Mouse (Mus musculus): ENCODE results near the gene Abhd8.
"Not testable (repeated sequence)": the region's sequence is repeated elsewhere in the genome, so short reads cannot be mapped to it uniquely, and the experiment has no call there.

Gene Abhd8

DNA sequence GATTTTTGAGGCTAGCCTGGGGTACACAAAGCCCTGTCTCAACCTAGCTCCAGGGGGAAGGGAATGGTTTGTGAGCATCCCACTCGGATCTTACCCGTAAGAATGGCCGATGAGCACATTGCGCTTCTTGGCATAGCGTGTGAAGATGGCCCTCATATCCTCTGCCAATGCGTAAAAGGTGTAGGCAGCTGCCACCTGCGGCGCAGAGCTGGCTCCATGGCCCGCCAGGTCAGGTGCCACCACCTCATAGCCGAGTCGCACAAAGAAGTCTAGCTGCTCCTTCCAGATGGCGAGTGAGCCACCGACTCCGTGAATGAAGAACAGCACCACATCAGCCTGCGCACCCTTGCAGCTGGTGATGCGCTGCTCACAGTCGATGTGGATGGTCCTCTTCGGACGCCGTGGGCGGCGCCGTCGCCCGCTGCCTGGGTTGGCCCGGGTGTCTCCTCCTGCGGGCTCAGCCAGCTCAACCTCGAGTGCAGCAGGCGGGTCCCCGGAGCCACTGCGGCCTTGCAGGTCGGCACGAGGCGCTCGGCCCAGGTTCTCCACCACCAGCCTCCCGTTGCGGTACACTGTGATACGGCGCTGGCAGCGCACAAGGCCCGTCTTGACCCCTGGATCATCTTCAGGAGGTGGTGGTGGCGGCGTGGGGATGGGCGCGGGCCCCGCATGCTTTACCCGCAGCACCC, 2.2 kb downstream of the Abhd8 start:
- DNase-seq (ENCODE audit: low read depth, low spot score) = no peak

DNA sequence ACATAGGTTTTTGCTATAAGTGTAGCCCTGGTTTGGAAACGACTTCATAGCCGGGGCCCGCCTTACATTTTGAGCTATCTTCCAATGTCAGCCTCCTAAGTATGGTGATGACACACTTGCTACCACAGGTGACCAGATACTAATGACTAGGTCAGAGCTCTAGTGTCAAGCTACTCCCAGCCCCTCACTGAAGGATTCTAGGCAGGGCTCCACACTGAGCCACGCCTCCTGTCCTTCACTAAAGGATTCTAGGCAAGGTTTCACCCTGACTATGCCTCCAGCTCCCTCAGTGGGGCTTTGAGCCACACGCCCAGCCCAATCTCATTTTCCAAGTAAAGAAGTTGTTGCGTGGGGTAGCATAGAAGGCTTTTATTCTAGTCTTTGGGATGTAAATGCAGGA, 2.7 kb downstream of the Abhd8 start:
- no peak for DNase-seq (ENCODE audit: low read depth, low spot score)

DNA sequence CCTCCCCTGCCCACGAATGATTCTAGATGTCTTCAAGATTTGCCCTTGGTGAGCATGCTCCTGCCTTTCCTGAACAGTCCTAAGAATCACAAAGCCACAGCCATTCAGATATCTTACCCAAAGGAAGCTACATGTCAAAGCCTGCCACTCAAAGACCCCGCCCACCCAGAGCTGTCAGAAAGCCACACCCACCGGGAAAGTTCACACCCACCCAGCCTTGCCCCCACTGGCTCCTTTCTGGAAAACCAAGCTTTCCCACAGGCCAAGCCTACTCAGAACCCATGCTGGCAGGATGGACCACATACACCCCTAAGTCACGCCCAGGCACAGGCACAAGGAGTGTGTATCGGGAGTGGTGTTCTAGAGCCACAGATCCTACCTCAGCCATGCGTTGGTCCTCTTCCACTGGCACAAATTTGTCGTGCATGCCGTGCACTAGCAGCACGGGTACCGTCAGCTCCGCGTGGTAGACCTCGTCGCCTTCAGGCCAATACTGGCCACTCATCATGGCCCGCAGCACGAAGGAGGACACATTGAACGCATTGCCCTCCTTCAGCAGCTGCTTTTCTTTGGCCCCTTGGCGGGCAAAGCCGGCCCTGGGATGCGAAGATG, 5.7 kb downstream of the Abhd8 start:
- DNase-seq (ENCODE audit: low read depth, low spot score) = no peak

DNA sequence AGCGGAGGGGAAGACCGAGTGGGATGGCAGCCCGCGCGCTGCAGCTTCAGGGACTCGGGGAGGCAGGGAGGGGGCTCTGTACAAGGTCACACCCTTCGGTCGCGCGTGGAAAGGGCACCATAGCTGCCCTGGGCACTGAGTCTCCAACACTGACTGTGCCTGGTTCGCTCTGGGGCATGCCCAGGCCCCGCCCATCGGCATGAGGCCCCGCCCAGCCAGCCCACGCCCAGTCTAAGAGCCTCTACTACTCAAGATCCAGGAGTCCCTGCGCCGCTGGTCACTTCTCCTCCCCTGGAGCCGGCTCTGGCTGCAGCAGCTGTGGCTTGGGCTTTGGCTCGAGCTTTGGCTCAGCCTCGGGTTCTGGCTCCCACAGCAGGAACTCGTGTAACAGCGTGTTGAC, 6.5 kb downstream of the Abhd8 start:
- no peak for DNase-seq (ENCODE audit: low read depth, low spot score)

DNA sequence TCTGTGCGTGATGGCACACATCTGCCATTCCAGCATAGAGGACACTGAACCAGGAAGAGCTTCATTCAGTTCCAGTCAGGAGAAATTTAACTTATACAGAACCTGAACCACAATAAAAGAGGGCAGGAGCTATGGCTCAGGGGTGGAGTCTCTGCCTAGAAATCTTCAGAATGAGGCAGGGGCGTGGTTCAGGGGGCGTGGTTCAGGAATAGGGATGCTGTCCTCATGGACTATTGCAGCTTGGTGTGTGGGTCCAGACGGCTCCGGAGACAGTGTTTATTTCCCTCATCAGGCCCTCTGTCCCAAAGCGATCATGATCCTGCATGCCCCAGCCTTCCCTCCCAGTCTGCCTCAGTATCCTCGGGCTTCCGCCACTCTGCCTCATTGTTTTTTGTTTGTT, 8.8 kb downstream of the Abhd8 start:
- DNase-seq (ENCODE audit: low read depth, low spot score) = no peak

DNA sequence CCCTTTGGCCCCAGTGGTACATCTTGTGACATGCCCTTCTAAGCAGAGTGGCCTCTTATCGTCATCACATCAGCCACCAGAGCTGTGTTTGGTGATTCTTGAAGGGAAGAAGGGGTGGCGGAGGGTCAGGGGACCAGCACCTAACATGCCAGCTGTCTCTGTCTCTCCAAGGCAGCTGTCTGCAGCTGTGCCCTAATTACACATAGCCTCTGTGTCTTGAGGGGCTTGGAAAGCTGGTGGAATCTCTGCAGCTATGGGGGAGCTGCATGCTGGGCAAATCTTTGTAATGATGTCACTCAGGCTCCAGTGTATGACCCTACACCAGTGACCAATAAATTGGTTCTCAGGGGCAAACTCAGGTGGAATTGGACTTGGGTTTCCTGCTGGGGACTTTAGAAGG, 10.8 kb downstream of the Abhd8 start:
- no peak for DNase-seq (ENCODE audit: low read depth, low spot score)

DNA sequence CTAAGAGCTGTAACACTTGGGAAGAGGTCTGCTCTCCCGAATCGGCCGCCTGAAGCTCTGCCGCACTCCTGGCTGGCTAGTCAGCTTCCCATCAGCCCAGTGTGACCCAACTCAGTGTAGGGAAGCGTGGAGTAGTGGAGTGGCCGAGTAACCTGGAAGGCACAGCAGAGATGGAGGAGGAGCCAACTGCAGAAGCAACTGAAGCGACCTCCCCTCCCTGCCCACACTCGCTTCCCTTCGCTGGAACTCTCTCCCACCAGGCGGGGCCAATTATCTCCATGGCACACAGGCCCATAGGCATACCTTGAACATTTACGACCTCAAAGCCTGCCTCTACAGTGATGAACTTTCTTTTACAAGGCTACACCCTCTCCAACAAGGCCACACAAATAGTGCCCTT, 11.7 kb downstream of the Abhd8 start:
- no peak for DNase-seq (ENCODE audit: low read depth, low spot score)

DNA sequence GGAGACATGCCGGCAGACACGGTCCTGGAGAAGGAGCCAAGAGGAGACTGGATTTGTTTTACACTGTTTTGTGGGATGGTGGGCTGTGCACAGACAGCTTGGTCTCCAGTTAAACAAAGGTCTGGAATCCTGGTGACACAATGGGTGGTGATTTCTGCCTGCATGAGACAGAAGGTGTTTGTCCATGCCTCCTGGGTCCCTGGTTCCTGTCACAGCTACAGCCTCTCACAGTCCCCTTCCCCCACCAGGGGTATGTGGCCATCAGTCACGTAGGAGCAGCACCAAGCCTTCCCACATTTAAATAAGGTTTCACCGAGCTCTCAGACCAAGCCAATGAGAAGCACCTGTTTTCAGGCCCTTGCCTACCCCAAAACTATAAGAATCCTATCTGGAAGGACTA, 12.1 kb downstream of the Abhd8 start:
- no peak for DNase-seq (ENCODE audit: low read depth, low spot score)

DNA sequence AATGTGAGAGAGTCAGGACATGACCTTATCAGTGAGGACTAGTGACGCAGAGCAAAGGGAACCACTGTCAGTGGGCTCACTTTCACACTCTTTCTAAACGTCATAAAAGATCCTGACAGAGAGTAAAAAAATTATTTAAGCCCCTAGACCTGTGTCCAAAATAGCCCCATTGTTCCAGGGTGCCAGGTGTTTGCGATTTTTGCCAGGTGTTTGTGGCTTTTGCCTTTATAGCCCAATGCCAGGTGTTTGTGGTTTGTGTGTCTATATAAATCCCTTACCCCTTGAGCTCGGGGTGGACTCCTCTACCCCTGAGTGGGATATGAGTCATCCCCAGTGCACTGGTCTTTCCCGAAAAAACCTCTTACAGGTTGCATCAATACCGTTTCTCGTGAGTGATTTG, 18.4 kb downstream of the Abhd8 start:
- no peak for DNase-seq (ENCODE audit: low read depth, low spot score)

DNA sequence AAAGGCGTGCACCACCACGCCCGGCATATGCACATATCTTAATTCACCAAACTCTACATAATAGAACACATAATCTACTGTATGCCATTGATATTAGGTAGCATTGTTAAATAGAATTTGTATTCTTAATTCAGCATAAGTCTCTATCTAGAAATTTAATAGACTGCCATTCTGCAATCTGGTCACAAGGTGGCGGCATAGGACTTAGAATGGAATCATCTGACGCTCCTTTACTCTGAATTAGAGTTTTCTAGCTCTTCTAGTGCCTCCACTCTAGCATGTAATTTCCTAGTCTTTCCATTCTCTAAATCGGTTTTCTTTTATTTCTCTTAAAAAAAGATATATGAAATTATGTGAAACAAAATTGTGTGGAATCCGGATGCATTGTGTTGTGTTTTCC, 22.1 kb downstream of the Abhd8 start:
- DNase-seq (ENCODE audit: low read depth, low spot score) = peak; percentile 66

DNA sequence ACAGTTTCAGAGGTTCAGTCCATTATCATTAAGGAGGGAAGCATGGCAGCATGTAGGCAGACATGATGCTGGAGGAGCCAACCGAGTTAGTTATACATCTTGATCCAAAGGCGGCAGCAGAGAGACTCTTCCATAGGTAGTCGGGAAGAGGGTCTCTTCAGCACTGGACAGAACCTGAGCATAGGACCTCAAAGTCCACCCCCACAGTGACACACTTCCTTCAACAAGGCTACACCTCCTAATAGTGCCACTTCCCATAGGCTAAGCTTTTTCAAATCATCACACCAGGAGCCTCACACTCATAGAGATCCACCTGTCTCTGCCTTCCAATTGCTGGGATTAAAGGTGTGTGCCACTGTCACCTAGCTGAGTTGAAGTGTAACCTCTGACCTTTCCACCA, 26.4 kb downstream of the Abhd8 start:
- DNase-seq (ENCODE audit: low read depth, low spot score) = no peak

DNA sequence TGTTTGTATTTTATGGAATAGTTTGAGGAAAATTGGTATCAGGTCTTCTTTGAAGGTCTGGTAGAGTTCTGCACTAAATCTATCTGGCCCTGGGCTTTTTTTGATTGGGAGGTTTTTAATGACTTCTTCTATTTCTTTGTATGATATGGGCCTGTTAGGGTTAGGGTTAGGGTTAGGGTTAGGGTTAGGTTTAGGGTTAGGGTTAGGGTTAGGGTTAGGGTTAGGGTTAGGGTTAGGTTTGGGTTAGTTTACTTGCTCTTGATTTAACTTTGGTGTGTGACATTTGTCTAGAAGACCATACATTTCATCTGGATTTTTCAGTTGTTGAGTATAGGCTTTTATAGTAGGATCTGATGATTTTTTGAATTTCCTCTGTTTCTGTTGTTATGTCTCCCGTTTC, 30.5 kb downstream of the Abhd8 start:
- DNase-seq (ENCODE audit: low read depth, low spot score) = not testable (repeated sequence)

DNA sequence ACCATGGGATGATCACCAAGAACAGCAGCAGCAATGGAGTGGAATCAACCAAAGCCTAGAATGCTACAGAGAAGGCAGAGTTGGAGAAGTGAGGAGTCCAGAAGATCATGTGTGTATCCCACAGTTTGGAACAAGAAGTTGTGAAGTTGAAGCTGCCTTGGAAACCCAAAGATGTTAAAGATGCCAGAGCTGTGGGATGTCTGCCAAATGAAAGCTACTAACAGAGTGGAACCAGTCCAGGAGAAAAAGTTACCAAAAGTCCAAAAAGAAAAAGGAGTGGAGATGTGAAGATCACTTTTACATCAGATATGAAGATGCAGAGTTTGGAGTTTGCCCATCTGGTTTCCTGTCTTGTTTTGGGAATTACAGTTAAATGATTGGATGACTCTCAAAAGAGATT, 41.3 kb downstream of the Abhd8 start:
- no peak for DNase-seq (ENCODE audit: low read depth, low spot score)

DNA sequence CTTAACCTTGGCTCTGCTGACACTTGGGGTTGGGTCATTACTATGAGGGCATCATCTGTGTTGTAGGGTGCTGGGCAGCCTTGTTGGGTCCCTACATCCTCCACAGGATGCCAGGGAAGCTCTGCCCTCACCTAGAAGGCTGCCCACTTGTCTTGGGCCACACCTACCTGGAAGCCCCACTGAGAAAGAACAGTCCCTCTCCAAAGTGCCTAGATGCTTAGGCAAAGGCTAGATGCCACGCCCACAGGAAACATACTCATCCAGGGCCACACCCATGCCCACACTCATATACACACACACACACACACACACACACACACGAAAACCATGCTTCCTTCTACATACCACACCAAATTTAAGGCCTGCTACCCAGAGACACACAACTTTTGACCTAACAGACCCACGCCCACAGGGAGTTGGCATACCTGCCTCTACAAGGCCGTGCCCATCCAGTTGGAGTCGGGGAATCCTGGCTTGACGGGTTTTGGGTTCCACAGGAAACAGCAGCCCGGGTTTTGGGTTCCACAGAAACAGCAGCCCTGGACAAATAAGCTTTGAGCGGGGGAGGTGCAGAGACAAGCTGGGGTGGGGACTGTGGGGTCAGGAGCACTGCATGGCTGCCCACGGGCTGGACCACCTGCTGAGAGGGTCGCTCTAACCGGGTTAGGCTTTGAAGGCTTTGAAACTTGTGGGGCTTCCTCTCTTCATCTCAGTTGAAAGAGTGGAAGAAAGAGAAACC, 51.8 kb downstream of the Abhd8 start:
- DNase-seq (ENCODE audit: low read depth, low spot score) = no peak

DNA sequence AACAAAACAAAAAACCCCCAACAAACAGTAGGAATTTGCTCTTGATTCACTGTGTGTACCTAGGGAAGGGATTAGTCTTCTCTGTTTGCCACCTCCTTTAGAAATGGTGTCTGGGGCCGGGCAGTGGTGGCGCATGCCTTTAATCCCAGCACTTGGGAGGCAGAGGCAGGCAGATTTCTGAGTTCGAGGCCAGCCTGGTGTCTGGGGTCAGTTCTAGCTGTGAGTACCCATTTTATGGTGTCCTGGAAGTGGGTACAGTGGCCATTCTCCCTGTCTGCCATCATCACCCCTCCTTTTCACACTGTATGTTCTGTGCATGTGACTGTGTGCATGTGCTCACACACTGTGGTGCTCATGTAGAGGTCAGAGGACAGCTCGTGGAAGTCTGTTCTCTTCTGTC, 55.2 kb downstream of the Abhd8 start:
- no peak for DNase-seq (ENCODE audit: low read depth, low spot score)

DNA sequence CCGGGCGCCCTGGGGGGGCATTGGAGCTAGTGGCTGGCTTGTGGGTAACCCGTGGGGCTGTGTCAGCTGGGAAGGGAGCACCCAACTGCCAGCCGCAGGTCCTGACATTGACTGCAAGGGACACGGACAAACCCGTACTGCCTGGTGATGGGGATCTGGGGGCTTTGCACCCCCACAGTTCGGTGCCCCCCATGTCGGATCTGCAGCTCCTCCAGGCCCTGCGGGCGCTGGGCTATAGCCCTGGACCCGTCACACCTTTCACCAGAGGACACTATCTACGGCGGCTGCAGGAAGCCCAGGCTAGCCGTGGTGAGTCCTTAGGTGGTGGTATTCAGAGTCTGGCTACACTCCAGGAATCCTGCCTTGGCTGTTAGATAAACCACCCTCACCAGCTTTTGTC, 56.0 kb downstream of the Abhd8 start:
- DNase-seq (ENCODE audit: low read depth, low spot score) = no peak

Measured in retina, postnatal 7 days (tissue).